Mouse (Mus musculus) right cerebral cortex, postnatal 25 days (tissue): ENCODE results near the gene F10.
"Not testable (repeated sequence)": the region's sequence is repeated elsewhere in the genome, so short reads cannot be mapped to it uniquely, and the experiment has no call there.

Source experiments
- DNase-seq: peaks from one replicate; pipeline ENCODE4 v3.0.0; 2022

The F10 gene

DNA sequence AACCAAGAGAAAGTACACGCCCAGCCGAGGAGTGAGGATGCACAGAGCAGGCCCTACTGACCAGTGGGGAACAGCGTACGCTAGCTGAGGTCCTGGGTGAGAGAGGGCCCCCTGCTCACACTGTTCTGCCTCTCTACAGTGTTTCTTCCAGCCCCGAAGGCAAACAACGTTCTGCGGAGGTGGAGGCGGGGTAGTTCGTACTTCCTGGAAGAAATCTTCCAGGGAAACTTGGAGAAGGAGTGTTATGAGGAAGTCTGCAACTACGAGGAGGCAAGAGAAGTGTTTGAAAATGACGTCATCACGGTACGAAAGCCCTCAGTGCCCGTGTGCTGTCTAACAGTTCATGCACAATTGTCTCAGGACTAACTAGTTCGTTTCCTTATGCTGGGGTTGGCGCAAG lies 26.0 kb downstream of the F10 start:
- no peak for DNase-seq

GRCm38 (mm10) chr8:13073255-13073654 lies 36.1 kb downstream of the F10 start:
- DNase-seq: no peak

DNA sequence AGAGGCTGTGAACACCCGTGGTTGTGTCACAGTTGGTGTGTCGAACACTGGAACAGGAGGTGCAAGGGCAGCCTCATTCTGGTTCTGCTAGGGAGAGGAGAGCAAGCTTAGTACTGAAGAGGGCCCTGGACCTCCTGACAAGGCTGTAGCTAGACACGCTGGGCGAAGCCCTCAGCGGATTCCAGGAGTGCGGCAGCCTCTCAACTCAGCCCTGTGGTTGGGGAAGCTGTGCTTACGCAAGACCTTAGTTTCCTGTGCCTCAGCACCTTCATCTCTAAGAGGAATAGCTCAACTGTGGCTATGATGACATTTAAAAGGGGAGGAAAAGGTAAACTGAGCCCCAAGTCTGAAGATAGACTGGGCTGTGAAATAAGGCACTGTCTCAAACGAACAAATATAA lies 37.9 kb downstream of the F10 start:
- no peak for DNase-seq

DNA sequence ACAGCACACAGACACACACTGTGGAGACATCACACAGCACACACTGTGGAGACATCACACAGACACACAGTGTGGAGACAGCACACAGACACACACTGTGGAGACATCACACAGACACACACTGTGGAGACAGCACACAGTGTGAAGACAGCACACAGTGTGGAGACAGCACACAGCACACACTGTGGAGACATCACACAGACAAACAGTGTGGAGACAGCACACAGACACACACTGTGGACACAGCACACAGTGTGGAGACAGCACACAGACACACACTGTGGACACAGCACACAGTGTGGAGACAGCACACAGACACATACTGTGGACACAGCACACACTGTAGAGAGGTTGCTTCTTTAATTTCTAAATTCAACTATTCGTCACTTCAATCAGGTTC lies 38.5 kb downstream of the F10 start:
- DNase-seq: not testable (repeated sequence)

- no peak for DNase-seq
Measured at GRCm38 (mm10) chr8:13077542-13077941, 40.4 kb downstream of the F10 start.

DNA sequence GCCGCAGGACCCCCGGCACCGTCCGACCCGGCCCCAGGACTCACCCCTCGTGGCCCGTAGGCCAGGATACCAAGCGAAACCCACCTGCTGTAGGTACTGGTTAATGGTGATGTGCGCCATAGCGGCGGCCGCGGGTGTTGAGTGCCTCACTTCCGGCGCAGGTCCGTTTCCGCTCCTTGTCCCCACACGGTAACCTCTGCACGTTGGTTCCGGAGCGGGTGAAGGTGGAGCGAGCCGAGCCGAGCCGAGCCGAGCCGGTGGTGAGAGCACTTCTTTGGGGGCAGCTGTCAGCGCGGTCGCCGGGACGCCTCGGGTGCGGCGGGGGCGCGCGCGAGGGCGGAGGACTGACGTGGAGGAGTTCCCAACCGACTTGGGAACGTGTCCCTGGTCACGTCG lies 67.6 kb downstream of the F10 start:
- DNase-seq: peak; percentile 90

DNA sequence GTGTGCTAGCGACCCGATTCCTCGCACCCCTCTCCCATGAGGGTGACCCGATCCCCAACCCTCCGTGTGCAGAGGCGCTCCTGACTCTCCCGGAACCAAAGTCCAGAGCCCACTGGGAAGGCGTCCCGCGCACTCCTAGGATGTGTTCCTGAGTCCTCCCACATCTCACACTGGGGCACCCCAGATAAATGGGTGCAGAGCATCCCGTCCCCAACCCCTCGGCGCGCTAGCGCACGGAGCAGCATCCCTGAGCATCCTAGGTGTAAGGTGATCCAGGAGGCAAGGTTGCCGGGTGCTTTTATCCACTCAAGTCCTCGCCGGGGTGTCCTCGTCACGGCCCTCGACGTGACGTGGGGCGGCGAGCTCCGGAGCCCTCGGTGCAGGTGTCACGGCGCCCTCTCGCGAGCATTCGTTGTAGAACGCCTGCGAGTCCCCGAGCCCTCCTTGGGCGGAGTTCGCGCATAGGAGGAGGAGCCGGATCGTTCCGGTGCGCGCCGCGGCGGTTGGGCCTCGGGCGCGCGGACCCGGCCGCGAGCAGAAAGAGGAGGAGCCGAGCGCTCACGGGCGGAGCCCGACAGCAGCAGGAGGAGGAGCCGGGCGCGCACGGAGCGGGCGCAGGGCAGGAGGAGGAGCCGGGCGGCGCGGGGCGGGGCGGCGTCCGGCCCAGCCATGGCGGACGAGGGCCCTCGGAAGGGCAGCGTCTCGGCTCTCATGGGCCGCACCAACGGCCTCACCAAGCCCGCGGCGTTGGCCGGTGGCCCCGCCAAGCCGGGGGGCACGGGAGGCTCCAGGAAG lies 68.2 kb downstream of the F10 start, which contains the start of the genes Pcid2 and Cul4a:
Gene Pcid2, minus strand, starts transcription at position 373 of the 795 bp plus-strand sequence.
Gene Cul4a, plus strand, starts transcription at position 535 of the 795 bp plus-strand sequence.
- peak; percentile 98 for DNase-seq

DNA sequence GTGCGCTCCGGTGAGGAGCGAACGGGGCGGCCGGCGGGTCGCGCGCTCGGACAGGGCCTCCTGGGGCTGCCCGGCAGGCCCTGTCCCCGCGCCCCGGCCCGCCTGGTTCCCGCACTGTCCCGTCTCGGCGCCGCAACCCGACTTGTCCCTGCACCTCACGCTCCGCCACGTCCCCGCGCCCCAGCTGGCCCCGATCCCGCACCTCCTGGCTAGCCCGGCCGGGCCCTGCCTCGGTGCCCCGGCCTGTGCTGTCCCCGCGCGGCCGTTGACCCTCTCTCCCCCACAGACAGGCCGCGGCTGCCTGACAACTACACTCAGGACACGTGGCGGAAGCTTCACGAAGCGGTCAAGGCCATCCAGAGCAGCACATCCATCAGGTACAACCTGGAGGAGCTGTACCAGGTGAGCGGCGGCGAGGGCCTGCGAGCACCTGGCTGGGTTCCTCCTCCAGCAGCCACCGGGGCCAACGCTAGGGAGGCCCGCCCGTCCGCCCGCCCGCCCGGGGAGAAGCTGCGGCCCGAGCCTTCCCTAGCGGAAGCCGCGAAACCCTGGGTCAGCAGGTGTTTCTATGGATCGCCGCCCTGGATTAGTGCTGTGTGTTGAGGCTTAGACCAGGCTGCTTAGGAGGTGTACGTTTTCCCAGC lies 68.9 kb downstream of the F10 start:
- DNase-seq: no peak
